Mouse (Mus musculus) right cerebral cortex, postnatal 25 days (tissue): ENCODE measurements at regions not wholly inside any gene's neighbourhood (a gene's known extent, or its start where the extent isn't known, plus 50 kb on each side); places are given as distances from the start of the nearest gene placed in this dataset.

Experiments
- DNase-seq: peaks from one replicate; pipeline ENCODE4 v3.0.0; 2022

GRCm38 (mm10) chr17:91225916-91226315, 133.0 kb upstream of the Nrxn1 start:
- no peak for DNase-seq

GRCm38 (mm10) chr17:91216429-91216828, 123.6 kb upstream of the Nrxn1 start:
- DNase-seq: no peak

GRCm38 (mm10) chr17:91182574-91182973, 89.7 kb upstream of the Nrxn1 start:
- DNase-seq: no peak

GRCm38 (mm10) chr17:91161834-91162233, 69.0 kb upstream of the Nrxn1 start:
- DNase-seq: no peak
